Mouse (Mus musculus): Measurements from ENCODE around the gene Rims4. TPM values are rescaled to one million over a fixed set of nuclear protein-coding genes. Genes with fewer than 3 reads are reported as not detected.
A peak's percentile ranks its signal among the peaks of the same experiment; 100 is the strongest.

Gene Rims4
- polyA plus RNA-seq, 1 experiment from 2014 or later = 8.7 TPM

- H3K36me3 ChIP-seq = no peaks in the 10 kb centered on the region
- 85% methylated on average over 4 of the region's 4 CpGs for WGBS
- ATAC-seq (ENCODE audit: low read depth) = no peak
- no peak overlapping the region for H3K4me2 ChIP-seq
- H3K4me3 ChIP-seq = no peak overlapping the region
- no peak overlapping the region for H3K27ac ChIP-seq (replicated peaks)
- 0 out of 2 replicates have a peak, but pooled peaks cover 3% of the 10 kb centered on the region for H3K27me3 ChIP-seq
- H3K4me1 ChIP-seq (replicated peaks) = peaks cover 6% of the 10 kb centered on the region; the same call in 1 of the 2 replicates
- no peaks in the 10 kb centered on the region for H3K9me3 ChIP-seq
- no peak overlapping the region for H3K9ac ChIP-seq
These were observed 14.2 kb downstream of the Rims4 start for GRCm38 (mm10) chr2:163904323-163904722.

- no peak for ATAC-seq (ENCODE audit: low read depth)
- H3K4me1 ChIP-seq (replicated peaks) = peaks cover 6% of the 10 kb centered on the region; the same call in 1 of the 2 replicates
- WGBS = 78% methylated on average over 11 of the region's 11 CpGs
- H3K9me3 ChIP-seq = no peaks in the 10 kb centered on the region
- no peaks in the 10 kb centered on the region for H3K27me3 ChIP-seq
- no peaks in the 10 kb centered on the region for H3K36me3 ChIP-seq
- no peak overlapping the region for H3K4me2 ChIP-seq
- no peak overlapping the region for H3K27ac ChIP-seq (replicated peaks)
- no peak overlapping the region for H3K4me3 ChIP-seq
- no peak overlapping the region for H3K9ac ChIP-seq
These were observed 15.0 kb downstream of the Rims4 start for GRCm38 (mm10) chr2:163903461-163903860.

GRCm38 (mm10) chr2:163902448-163902847, 16.0 kb downstream of the Rims4 start:
- H3K4me2 ChIP-seq = no peak overlapping the region
- H3K9me3 ChIP-seq = no peaks in the 10 kb centered on the region
- no peaks in the 10 kb centered on the region for H3K36me3 ChIP-seq
- peaks cover 11% of the 10 kb centered on the region for H3K4me1 ChIP-seq (replicated peaks)
- no peak overlapping the region for H3K9ac ChIP-seq
- no peak overlapping the region for H3K4me3 ChIP-seq
- 89% methylated on average over 4 of the region's 4 CpGs for WGBS
- H3K27ac ChIP-seq (replicated peaks) = no peak overlapping the region
- H3K27me3 ChIP-seq = no peaks in the 10 kb centered on the region
- ATAC-seq (ENCODE audit: low read depth) = no peak

GRCm38 (mm10) chr2:163901043-163901442, 17.4 kb downstream of the Rims4 start:
- no peak for ATAC-seq (ENCODE audit: low read depth)
- Histone ChIP-seq H3K4me1 (replicated peaks) (peaks cover 11% of the 10 kb centered on the region), H3K36me3 (no peaks in the 10 kb centered on the region), H3K9me3 (no peaks in the 10 kb centered on the region), H3K27ac (replicated peaks) (no peak overlapping the region), H3K9ac (no peak overlapping the region), H3K4me2 (no peak overlapping the region), H3K4me3 (no peak overlapping the region), H3K27me3 (no peaks in the 10 kb centered on the region)
- 83% methylated on average over 7 of the region's 7 CpGs for WGBS

- no peak for ATAC-seq (ENCODE audit: low read depth)
- Histone ChIP-seq H3K27ac (replicated peaks) (no peak overlapping the region), H3K27me3 (no peaks in the 10 kb centered on the region)
These were observed 18.5 kb downstream of the Rims4 start for GRCm38 (mm10) chr2:163899910-163900411.

GRCm38 (mm10) chr2:163897988-163898535, 20.4 kb downstream of the Rims4 start:
- Histone ChIP-seq H3K4me1 (replicated peaks) (peaks cover 11% of the 10 kb centered on the region), H3K36me3 (no peaks in the 10 kb centered on the region), H3K27ac (replicated peaks) (no peak overlapping the region), H3K4me3 (no peak overlapping the region), H3K9ac (no peak overlapping the region), H3K9me3 (no peaks in the 10 kb centered on the region), H3K4me2 (no peak overlapping the region), H3K27me3 (no peaks in the 10 kb centered on the region)
- WGBS = 70% methylated on average over 7 of the region's 7 CpGs
- ATAC-seq (ENCODE audit: low read depth) = no peak

More at GRCm38 (mm10) chr2:163899910-163900411, 18.5 kb downstream of the Rims4 start:
- no peaks in the 10 kb centered on the region for H3K9me3 ChIP-seq
- H3K36me3 ChIP-seq = no peaks in the 10 kb centered on the region
- no peak overlapping the region for H3K4me2 ChIP-seq
- peak overlapping the region; percentile 17; the same call in 1 of the 2 replicates for H3K9ac ChIP-seq
- no peak overlapping the region for H3K4me3 ChIP-seq
- WGBS = 52% methylated on average over 14 of the region's 14 CpGs
- peaks cover 11% of the 10 kb centered on the region for H3K4me1 ChIP-seq (replicated peaks)

- Histone ChIP-seq H3K4me1 (replicated peaks) (peaks cover 11% of the 10 kb centered on the region), H3K27me3 (no peaks in the 10 kb centered on the region), H3K9me3 (no peaks in the 10 kb centered on the region), H3K36me3 (no peaks in the 10 kb centered on the region), H3K27ac (replicated peaks) (no peak overlapping the region), H3K4me3 (no peak overlapping the region), H3K9ac (no peak overlapping the region), H3K4me2 (no peak overlapping the region)
- ATAC-seq (ENCODE audit: low read depth) = no peak
- 92% methylated on average over 7 of the region's 7 CpGs for WGBS
These were observed 21.5 kb downstream of the Rims4 start for GRCm38 (mm10) chr2:163897026-163897425.

- ATAC-seq (ENCODE audit: low read depth) = no peak
- Histone ChIP-seq H3K9ac (no peak overlapping the region), H3K4me3 (no peak overlapping the region), H3K27ac (replicated peaks) (no peak overlapping the region), H3K27me3 (no peaks in the 10 kb centered on the region), H3K9me3 (no peaks in the 10 kb centered on the region), H3K36me3 (no peaks in the 10 kb centered on the region), H3K4me2 (no peak overlapping the region), H3K4me1 (replicated peaks) (peaks cover 22% of the 10 kb centered on the region)
- 62% methylated on average over 2 of the region's 2 CpGs for WGBS
These were observed 23.3 kb downstream of the Rims4 start for GRCm38 (mm10) chr2:163895156-163895555.

- Histone ChIP-seq H3K4me1 (replicated peaks) (peaks cover 20% of the 10 kb centered on the region), H3K9me3 (no peaks in the 10 kb centered on the region), H3K4me3 (no peak overlapping the region), H3K4me2 (no peak overlapping the region), H3K27ac (replicated peaks) (no peak overlapping the region), H3K27me3 (no peaks in the 10 kb centered on the region), H3K36me3 (no peaks in the 10 kb centered on the region), H3K9ac (no peak overlapping the region)
- ATAC-seq (ENCODE audit: low read depth) = no peak
- 61% methylated on average over 7 of the region's 7 CpGs for WGBS
These were observed 24.8 kb downstream of the Rims4 start for GRCm38 (mm10) chr2:163893446-163894370.

- Histone ChIP-seq H3K27me3 (no peaks in the 10 kb centered on the region), H3K9me3 (no peaks in the 10 kb centered on the region), H3K4me3 (no peak overlapping the region), H3K27ac (replicated peaks) (peak overlapping the region; percentile 73), H3K4me2 (no peak overlapping the region), H3K9ac (no peak overlapping the region), H3K36me3 (no peaks in the 10 kb centered on the region), H3K4me1 (replicated peaks) (peaks cover 15% of the 10 kb centered on the region)
- WGBS = 93% methylated on average over 11 of the region's 11 CpGs
- ATAC-seq (ENCODE audit: low read depth) = 0 out of 2 replicates have a peak, but pooled peaks have one; percentile 22
These were observed 27.2 kb downstream of the Rims4 start for GRCm38 (mm10) chr2:163891271-163891670.

- no peaks in the 10 kb centered on the region for H3K36me3 ChIP-seq
- ATAC-seq (ENCODE audit: low read depth) = peak; percentile 49; the same call in 1 of the 2 replicates
These were observed 27.9 kb downstream of the Rims4 start for GRCm38 (mm10) chr2:163890586-163890985.

GRCm38 (mm10) chr2:163889411-163889810, 29.1 kb downstream of the Rims4 start:
- Histone ChIP-seq H3K9ac (no peak overlapping the region), H3K4me1 (replicated peaks) (peaks cover 22% of the 10 kb centered on the region), H3K4me2 (no peak overlapping the region), H3K36me3 (no peaks in the 10 kb centered on the region), H3K4me3 (no peak overlapping the region), H3K27me3 (no peaks in the 10 kb centered on the region), H3K9me3 (no peaks in the 10 kb centered on the region), H3K27ac (replicated peaks) (no peak overlapping the region)
- no peak for ATAC-seq (ENCODE audit: low read depth)
- WGBS = 37% methylated on average over 6 of the region's 6 CpGs

More at GRCm38 (mm10) chr2:163890586-163890985, 27.9 kb downstream of the Rims4 start:
- no peaks in the 10 kb centered on the region for H3K9me3 ChIP-seq
- H3K9ac ChIP-seq = no peak overlapping the region; the same call in 1 of the 2 replicates
- no peak overlapping the region for H3K4me3 ChIP-seq
- H3K27ac ChIP-seq (replicated peaks) = peak overlapping the region; percentile 73
- no peak overlapping the region for H3K4me2 ChIP-seq
- H3K27me3 ChIP-seq = no peaks in the 10 kb centered on the region
- 49% methylated on average over 11 of the region's 11 CpGs for WGBS
- peaks cover 21% of the 10 kb centered on the region for H3K4me1 ChIP-seq (replicated peaks)
